Mouse (Mus musculus): Measurements from ENCODE around the gene Fam241b.
"Not testable (repeated sequence)": the region's sequence is repeated elsewhere in the genome, so short reads cannot be mapped to it uniquely, and the experiment has no call there.

Gene Fam241b

DNA sequence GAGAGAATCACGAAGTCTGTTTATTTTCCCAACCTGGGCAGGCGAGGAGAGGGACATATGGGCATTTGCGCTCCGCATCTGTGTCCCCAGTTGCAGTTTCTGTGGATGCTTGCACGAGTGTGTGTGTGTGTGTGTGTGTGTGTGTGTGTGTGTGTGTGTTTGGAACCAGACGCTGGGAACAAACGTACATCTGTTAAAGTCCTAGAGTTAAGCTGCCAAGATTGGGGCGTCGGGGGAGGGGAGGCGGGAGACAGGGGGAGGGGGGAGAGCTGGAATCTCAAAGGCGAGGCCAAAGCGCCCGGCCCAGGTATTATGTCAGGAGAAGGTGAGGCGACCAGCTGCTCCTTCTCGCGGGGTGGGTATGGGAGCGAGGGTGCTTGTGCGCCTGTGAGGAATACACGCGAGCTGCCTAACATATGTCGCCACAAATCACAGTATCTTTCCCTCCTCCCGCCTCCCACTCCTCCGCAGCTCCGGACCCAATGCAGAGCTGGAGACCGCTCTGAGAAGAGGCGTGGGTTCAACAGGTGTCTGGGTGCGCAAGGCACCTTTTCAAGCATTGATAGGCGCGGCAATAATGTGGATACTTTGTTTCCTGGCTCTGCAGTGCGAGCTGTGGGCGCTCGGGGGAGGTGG lies 15.3 kb downstream of the Fam241b start:
- DNase-seq = peak; percentile 69

DNA sequence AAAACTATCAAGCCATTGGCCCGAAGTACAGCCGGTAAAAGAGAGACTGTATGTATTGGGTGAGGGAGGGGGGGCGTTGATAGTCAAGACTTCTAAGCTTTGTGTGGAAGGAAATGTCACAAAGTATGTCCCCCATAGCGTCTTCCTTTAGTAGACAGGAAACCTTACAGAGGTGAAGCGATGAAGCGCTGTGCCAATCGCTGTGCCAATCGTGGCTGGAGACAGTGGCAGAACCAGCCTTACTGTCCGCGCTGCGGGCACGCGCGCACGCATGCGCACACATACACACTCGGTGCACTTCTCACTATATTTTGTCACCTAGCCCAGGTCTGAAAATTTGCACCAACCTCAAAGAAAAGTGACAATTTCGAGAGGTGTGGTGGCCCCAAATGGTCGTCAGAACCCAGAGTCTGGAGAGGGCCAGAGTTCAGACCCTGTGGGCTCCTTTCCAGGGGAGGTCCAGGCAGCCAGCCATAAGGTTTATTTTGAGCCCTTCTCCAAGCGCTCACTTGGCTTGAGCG lies 15.9 kb downstream of the Fam241b start:
- no peak for DNase-seq

DNA sequence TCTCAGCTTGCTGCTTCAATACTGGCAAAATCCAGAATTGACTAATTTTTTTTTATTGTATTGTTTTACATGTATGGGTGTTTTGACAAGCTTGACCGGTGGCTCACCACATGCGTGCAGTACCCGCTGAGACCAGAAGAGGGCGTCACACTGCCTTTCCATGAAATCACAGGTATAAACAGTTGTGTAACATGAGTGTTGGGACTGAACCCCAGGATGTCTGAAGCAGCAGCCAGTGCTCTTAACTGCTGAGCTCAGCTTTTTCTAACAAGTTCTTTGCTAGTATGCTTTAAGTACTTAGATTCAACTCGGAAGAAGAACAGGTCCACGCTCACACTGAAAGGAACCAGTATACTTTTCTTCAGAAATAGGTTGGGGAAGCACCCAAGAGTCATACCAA lies 16.6 kb downstream of the Fam241b start:
- no peak for DNase-seq

DNA sequence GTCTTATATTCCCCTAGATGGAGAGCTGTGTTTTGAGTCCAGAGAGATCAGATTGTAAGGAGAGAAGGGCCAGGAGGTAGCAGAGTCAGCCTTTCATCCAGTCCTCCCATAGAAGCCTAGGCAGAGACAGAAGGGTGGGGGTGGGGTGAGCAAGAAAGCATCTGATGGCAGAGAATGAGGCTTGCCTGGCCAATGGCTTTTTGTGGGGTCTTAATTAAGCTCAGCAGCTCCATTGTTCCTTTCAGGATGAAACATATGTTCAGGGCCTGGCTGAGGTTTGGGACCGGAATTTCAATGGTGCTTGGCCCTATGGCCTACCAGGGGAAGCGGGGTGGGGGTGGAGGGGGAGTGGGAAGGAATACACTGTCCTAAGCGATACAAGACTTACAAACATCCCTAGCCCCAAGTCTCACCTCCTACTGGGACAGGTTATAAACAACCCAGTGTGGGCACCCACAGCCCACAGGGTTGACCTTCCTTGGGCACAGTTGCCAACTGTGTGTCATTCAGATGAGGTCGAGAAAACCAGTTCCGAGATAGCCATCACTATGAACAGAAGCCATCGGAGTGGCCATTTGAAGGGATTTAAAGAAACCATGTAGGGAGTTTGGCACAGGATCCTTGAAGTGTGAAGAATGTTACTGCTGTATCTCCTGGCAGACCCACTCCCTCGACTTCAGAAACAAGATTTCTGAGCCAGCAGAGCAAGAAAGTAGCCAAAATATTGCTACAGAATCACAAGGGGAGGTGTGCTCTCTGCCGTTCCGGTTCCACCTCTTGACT lies 29.7 kb downstream of the Fam241b start:
- no peak for DNase-seq

DNA sequence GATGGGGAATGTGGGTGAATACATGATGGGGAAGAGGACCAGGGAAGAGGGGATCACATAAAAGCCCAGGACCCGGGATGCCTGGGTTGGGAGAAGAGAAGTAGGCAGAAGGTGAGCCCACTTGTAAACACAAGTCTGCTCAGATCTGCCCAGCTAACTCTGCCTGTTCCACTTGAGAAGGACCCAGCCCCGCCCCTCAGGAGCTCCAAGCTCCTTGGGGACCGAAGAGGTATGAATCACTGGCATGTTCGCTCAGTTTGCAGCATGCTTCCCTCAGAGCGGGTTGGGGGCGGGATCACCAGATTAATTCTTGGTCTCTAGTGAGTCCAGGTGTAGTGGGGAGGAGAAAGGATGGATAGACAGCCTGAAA lies 32.5 kb downstream of the Fam241b start:
- peak; percentile 64 for DNase-seq

DNA sequence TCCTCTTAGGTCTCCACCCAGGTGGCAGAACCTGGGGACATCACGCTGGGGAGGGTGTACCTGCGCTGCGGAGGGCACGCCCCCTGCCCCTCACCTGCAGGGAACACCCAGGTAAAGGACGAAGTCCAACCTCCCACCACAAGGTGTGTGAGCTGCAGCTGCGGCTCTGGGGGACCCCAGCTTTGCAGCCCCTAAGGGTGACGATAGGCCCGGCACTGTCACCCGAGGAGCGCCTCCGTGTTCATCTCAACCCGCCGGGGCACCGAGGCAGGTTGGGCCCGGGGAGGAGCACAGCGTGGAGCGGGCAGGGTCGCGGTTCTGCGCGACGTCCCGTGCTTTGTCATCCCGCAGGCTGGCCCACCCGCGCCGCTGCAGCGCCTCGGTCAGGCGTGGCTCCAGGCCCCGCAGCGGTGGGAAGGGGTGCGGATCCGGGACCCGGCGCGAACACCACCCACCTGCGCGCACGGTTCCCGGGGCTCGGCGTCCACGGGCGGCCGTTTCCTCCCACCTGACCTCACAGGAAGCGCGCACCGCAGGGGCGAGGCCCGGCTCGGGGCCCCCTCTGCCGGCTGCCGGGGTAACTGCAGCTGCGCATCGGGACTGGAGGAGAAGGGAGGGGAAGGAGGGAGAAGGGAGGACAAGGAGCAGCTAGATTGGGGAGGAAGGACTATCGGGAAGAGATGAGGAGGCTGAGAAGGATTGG lies 33.1 kb downstream of the Fam241b start:
- DNase-seq = peak; percentile 93

DNA sequence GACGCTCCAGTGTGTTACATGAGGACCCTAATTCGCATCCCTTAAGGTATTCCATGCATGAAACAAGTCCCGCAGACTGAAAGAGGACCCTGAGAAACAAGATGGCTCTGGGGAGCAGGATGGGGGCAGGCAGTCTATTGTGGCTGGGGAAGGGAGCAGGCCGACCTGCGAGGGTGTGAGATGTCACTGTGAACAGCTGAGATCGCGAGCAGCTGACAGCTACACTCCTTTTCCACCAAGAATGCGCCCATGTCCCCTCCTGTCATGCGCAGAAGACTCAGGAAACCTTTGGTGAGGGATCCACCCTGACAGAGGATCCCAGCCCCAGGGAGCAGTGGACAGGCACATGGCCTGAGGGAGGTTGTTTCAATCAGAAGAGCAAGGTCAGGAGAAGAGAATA lies 36.7 kb downstream of the Fam241b start:
- no peak for DNase-seq

DNA sequence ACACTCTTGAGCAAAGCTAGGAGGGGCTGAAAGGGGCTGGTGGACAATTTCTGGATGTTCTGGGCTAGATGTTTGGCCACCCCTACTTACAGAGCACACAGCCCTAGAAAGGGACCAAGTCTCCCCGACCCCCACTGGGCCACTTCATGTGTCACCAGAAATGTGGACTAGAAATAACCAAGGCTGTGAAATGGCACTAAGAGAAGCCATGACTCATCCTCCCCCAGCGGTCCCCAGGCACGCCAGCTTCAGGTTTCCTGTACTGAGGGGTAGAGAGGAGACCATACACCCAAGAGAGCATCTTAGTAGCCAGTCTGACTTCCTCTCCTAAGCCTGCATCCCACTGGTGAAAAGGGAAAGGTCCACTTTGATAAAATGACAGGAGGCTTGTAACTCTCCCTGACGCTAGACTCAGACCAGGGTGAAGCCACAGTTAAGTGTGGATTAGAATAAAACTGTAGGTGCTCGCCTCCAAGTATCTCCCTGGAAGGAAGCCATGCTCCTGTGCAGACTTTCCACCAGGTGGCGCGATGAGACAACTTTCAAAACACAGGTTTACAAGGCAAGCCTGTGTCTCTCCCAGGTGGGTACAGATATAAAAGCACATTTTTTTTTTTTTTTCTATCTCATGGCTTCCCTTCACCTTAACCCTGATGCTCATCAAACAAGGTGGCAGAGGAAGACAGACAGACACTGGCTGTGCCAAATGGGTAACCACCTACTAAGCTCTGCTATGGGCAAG lies 38.7 kb downstream of the Fam241b start:
- DNase-seq = peak; percentile 72

DNA sequence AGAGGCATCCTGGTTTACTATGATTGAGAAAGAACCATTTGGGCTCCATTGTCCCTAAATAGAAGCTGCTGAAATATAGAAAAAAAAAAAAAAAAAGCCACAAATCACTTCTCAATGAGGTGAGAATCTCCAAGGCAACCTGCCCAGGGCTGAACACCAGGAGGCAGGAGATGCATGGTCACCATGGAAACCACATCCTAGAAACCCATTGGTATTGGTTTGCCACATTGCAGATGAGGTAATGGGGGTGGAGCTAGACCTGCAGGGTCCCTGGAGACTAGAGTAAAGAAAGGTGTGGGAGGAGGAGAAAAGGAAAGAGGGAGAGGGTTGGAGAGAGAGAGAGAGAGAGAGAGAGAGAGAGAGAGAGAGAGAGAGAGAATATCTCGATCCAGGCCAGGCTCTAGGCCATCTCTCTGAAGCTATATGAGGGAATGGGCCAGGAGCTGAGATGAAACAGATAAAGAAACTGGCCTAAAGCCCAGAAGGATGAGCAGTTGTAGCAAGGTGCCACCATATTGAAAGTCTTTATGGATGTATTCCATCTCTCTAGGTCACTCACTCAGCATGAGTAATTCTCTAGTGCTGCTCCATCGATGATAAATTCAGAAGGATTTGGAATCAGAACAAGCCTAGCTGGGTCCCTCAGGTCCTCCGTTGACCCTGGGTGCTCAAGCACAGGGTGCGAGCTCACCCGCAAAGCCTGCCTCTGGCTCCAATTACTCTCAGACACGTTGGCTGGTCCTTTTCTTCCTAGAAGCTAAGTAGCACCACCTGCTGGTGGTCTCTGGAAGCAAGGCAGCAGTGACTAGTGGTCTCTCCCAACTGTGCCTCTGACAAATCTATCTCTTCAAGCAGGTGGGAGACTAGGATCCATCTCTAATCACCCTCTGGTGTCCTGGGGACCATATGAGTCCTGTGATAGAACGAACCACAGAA lies 41.9 kb downstream of the Fam241b start:
- DNase-seq = peak; percentile 88

DNA sequence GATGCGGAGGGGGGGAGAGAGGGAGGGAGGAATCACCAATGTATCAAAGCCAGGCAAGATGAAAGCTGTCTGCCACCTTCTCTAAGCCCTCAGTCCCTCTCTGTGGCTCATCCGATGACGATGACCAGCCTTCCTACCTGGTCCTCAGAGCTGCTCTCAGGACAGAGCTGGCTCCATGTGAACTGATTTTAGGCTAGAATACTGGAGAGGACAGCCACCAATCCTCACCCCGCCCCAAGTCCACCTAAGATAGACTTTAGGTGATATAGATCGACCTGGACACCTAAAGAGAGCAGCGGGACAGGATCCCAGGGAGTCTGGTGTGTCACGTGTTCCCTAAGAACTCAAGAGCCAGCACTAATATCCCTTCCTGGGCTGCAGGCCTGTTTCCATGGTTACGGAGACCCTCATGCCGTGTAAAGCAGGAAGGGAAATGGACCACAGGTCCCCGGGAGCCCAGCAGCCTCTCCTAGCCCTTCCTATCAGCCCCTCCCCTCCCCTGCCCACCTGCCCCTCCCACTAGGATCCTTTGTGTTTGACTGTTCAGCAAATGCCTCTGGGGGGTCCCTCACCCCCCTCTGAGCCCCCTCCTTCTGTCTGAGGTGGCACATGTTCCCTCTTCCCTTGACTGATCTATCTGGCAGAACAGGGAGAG lies 43.8 kb downstream of the Fam241b start:
- DNase-seq = no peak

DNA sequence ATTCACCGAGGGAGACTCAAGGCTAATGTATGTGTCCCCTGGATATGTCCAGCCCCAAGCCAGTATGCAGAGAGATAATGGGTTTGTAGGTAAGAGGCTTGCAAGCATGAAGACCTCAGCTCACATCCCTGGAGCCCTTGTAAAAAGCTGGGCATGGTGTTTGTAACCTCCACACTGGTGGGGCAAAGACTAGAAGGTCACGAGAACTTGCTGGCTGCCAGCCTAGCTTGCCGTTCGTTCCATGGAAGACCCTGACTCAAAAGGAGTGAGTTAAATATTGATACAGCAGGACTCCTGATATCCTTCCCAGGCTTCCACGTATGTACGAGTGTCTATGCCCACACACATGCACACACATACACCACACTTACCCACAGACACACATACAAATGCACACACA lies 49.3 kb downstream of the Fam241b start:
- no peak for DNase-seq

DNA sequence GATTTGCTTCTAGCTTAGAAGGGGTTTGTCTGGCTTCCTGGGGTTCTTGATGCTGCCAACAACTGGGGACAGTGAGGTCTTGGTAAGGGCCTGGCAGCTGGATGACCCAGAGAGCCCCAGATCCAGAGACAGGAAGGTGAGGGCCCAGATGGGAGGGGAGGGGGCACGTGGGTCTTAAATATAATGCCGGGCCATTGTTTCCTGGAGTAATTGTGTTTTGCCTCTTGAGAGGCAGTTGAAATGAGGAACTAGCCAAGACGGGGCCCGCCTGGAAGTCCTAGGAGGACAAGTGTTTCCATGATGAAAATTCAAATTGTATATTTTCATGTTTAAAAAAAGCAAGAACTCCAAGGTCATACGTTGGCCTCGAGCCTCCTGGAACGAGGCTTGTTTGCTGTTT lies 49.8 kb downstream of the Fam241b start:
- DNase-seq = no peak

DNA sequence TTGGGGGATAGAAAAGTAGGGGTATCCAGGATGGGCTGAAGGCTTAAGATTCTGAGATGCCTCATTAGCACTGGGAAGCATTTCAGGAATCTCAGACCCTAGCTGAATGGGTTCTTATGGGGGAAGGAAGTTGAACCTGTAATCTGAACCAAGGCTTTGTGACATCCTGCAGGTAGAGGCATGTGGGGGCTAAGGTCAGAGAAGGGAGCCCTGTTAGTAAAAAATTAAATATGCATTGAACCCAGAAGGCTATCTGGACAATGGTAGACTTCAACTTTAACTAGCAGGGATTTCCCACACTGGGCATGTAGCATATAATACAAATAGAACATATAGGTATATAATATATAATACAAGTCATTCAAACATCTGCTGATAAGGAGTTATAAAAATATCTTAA lies 54.2 kb downstream of the Fam241b start:
- no peak for DNase-seq

DNA sequence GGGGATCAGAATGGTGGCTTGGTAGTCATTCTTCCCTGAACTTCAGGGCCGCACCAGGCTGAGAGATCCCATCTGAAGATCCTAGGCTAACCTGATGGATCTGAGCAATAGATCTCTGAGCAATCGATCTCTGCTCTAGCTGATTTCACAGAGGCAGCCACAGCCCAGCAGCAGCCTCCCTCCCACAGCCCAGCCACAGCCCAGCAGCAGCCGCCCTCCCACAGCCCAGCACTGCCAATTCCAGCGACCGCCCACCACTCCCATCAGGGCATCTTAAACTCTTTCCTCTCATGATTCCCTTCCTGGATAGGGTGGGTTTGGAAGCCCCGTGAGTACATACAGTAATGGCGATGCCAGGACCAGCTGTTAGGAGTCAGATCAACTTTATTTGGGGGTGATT lies 54.6 kb downstream of the Fam241b start:
- peak; percentile 39 for DNase-seq

DNA sequence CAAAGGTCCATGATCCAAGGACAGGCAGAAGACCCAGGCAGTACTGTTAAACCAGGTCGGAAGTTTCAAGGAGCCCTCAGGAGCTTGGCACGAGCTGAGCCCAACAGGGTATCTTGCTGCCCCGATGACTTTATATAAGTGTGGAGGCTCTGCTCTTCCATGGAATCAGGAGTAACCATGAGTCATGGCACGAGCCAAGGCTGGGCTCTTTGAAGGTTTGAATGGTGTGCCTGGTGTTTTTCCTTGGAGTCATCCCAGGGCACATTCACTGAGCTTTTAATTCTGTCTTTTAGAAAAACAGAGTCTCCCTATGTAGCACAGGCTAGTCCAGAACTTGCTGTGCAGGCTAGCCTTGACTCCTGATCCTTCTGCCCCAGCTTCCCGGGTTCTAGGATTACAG lies 55.3 kb downstream of the Fam241b start:
- no peak for DNase-seq

DNA sequence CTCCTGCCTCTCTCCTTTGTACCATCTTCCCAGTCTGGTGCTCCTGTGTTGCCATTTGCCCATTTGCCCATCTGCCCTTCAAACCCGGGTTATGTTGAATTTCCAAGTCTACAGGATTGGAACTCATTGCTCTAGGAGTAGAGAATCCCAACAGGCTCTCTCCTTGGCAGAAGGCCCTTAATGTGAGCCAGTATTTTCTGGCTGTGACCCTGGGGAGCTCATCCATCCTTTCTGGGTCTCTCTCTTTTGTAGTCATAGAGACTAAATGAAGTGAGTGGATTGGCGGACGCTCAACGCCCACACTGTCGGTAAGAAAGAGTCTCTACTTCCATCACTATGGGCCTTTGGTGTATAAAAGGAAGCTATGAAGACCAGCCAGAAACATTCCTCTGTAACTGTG lies 56.9 kb downstream of the Fam241b start:
- DNase-seq = no peak

DNA sequence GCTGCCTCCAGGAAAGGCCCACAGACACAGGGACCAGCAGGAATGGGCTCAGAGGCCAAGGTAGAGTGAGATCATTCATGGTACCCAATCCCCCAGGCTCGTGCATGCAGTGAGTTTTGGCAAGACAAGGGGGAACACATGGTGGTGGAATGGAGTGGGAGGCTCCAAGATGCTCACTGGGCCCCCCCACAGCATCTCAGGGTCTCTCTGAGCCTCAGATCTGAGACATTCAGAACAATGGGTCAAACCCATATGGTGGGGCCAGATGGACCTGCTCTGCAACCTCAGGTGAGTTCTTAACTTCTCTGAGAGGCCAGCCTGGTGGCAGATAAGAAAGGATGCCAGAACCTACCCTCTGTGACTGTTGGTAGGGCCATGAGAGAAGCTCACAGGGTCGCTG lies 57.7 kb downstream of the Fam241b start:
- DNase-seq = no peak

DNA sequence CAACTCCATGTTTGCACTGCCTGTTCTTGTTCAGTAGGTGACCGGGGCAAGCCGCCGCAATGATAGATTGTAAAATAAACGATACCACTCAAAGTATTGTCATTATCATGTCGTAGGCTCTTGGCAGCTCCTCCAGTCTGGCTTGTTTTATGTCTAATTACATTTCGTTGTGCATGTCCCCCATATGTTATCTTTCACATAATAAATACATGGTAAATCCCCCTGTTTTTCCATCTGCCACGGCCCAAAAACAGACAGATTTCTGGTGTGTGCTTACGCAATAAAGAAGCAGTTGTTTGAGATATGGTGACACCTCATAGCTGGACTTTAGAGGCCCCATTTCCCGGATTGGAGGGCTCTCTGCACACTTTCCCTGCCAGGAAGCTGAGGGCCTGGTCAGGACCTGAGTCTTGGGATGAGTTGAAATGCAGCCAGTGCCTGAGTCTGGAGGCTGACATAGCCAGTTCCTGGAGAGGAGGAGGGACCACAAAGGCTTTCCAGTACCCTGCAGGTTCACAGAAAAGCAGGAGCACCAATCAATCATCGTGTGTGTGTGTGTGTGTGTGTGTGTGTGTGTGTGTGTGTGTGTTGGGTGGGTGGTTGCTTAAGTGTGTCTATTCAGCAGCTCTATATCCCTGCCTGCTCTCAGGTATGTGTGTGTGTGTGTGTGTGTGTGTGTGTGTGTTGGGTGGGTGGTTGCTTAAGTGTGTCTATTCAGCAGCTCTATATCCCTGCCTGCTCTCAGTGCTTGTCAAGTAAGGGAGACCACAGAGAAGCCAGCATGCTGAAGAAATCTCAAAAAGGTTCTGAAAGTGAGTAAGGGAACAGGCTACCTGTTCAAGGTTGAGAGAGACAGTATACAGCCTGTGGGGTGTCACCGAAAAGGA lies 67.2 kb downstream of the Fam241b start:
- no peak for DNase-seq

DNA sequence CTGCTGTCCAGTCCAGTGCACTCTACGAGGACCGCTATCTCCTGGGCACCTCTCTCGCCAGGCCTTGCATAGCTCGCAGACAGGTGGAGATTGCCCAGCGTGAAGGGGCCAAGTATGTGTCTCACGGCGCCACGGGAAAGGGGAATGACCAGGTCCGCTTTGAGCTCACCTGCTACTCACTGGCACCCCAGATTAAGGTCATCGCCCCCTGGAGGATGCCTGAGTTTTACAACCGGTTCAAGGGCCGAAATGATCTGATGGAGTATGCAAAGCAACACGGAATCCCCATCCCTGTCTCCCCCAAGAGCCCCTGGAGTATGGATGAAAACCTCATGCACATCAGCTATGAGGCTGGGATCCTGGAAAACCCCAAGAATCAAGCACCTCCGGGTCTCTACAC lies 72.4 kb downstream of the Fam241b start:
- DNase-seq = not testable (repeated sequence)

DNA sequence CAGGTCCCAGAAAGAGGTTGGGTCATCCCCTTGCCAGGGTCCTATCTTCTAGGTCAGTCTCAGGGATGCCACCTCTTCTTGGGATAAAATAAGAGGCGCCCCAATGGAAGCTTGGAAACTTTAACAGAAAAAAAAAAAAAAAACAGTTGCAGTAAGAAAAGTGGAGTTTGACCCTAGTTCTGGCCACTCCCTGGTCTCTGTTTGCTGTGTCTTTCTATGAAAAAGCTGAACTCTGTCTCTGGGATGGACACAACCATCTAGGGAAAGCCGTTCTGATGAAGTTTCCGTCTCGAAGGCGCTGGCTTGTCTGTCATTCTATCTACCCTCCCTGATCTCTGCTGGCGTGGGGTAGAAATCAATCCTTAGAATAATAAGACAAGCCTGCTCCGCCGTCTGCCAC lies 73.1 kb downstream of the Fam241b start:
- no peak for DNase-seq
